Mouse (Mus musculus) monocyte, adult 5-6 weeks (primary cell): Measurements from ENCODE around the gene Galr3. TPM values are rescaled to one million over a fixed set of nuclear protein-coding genes. Genes with fewer than 3 reads are reported as not detected.

Experiments used
- ATAC-seq: fragments of 153-309, 156-312 bp; replicated peaks from 2 replicates; pipeline ENCODE4 v1.8.0; 2017; ENCODE audit warnings: mild to moderate bottlenecking; ENCODE audit not compliant: low TSS enrichment, insufficient number of reproducible peaks, severe bottlenecking, poor library complexity, low FRiP score
- total RNA-seq: library from RNA; stranded (forward); fragments of 200-1000, 200-491, 200-594 nt; gene quantifications from 3 replicates; pipeline ENCODE4 v1.2.3, GENCODE M21; 2017

Galr3 gene
- total RNA-seq, 1 experiment from 2014 or later = not detected

DNA sequence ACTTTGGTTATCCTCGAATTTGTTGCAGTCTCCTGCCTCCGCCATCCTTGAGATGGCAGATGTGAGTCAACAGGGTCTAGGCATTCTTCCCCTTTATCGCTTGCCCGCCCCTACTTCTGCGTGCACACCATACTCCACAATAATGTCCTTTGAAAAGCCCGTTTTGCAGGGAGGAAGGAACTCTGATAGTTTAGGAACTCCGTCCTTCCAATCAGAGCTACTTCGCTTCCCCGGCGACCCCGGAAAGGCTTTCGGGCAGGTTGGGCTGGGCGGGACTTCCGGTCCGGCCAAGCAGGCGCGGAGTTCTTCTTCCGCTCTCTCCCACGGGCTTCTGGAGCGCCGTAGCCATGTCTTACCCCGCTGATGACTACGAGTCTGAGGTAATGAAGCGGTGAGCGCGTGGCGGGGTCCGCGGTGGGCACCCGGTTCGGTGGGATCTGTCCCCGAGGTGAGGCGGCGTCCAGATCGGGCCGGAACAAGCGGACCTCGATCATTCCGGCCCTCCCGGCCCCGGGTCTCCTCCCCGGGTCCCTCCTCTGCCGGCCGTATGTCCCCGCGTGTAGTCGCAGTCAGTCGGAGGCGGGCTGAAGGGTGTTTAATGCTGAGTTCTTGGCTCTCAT is 33.3 kb downstream of the Galr3 start, which contains the start of gene Eif3l:
Gene Eif3l, plus strand, starts transcription at position 267 of the 620 bp plus-strand sequence.
- peak; percentile 93 for ATAC-seq

GRCm38 (mm10) chr15:79075658-79076365 is 34.1 kb downstream of the Galr3 start:
- ATAC-seq = no peak

- ATAC-seq = no peak
Measured at GRCm38 (mm10) chr15:79079567-79079966, 37.9 kb downstream of the Galr3 start.

DNA sequence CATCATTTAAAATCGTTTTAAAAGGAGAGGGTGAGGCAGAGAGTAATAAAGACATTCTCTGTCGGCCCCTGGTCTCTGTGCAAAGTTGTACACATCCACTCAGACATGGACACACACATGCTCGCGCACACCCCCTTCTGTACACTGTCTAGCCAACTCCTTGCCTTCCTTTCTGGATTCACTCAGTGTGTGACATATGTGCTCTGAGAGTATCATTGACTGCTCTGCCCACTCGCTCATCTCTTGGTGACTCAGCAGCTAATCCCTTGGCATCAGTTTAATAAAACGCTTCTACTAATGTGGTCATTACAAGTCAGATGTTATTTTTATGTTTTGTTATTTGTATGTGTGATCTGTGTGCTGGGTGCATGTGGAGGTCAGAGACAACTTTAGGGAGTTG is 50.6 kb downstream of the Galr3 start:
- ATAC-seq = no peak

Other genes starting within 250 kb of the Galr3 start
- 0.21 to 3.7 TPM (median 2.1 TPM) in 3 replicates for gene Card10, start 238.8 kb upstream of the Galr3 start, total RNA-seq
- 0.29 to 1.2 TPM (median 0.75 TPM) in 3 replicates for gene Cdc42ep1, start 199.3 kb upstream of the Galr3 start, total RNA-seq
- not detected in 3 replicates for gene Lgals2, start 186.4 kb upstream of the Galr3 start, total RNA-seq
- 18.3 to 37.9 TPM (median 20.8 TPM) in 3 replicates for gene Gga1, start 164.7 kb upstream of the Galr3 start, total RNA-seq
- 1.7 to 3.9 TPM (median 1.9 TPM) in 3 replicates for gene Gm49510, start 142.2 kb upstream of the Galr3 start, total RNA-seq
- 18.5 to 41.3 TPM (median 19.2 TPM) in 3 replicates for gene Sh3bp1, start 142.1 kb upstream of the Galr3 start, total RNA-seq
- gene Pdxp, start 128.0 kb upstream of the Galr3 start, total RNA-seq = 1.1 to 3.5 TPM in 2 of 3 replicates, not detected in the other
- gene Lgals1, start 115.2 kb upstream of the Galr3 start, total RNA-seq = 404 to 1,073 TPM (median 510 TPM) in 3 replicates
- gene Nol12, start 107.0 kb upstream of the Galr3 start, total RNA-seq = 8.3 to 18.0 TPM (median 11.6 TPM) in 3 replicates
- 21.8 to 39.7 TPM (median 29.5 TPM) in 3 replicates for gene Triobp, start 94.2 kb upstream of the Galr3 start, total RNA-seq
- gene H1f0, start 13.4 kb upstream of the Galr3 start, total RNA-seq = 27.7 to 41.5 TPM (median 37.9 TPM) in 3 replicates
- 8.1 to 17.1 TPM (median 13.3 TPM) in 3 replicates for gene Ankrd54, start 21.0 kb downstream of the Galr3 start, total RNA-seq
- 102 to 117 TPM (median 113 TPM) in 3 replicates for gene Eif3l, start 33.3 kb downstream of the Galr3 start, total RNA-seq
- 12.9 to 26.3 TPM (median 16.2 TPM) in 3 replicates for gene Micall1, start 67.0 kb downstream of the Galr3 start, total RNA-seq
- 26.5 to 98.4 TPM (median 53.0 TPM) in 3 replicates for gene Polr2f, start 99.1 kb downstream of the Galr3 start, total RNA-seq
- not detected in 3 replicates for gene 1700088E04Rik, start 99.4 kb downstream of the Galr3 start, total RNA-seq
- gene Sox10, start 123.4 kb downstream of the Galr3 start, total RNA-seq = not detected in 3 replicates
- gene Pick1, start 187.3 kb downstream of the Galr3 start, total RNA-seq = 7.2 to 13.7 TPM (median 8.1 TPM) in 3 replicates
- gene Gm49486, start 187.5 kb downstream of the Galr3 start, total RNA-seq = not detected in 3 replicates
- gene Slc16a8, start 212.9 kb downstream of the Galr3 start, total RNA-seq = not detected in 3 replicates
- 0.57 TPM in 1 of 3 replicates, not detected in the others for gene Baiap2l2, start 243.7 kb downstream of the Galr3 start, total RNA-seq